Mouse (Mus musculus) myocyte (in vitro differentiated cells): Measurements from ENCODE around the gene Tpp1.

Experiments used
- E2F4 ChIP-seq: IDR thresholded peaks from one replicate; pipeline ENCODE4 v1.6.1; 2011; ENCODE audit warnings: mild to moderate bottlenecking, control low read depth, moderate library complexity; ENCODE audit not compliant: insufficient read depth
- POLR2A ChIP-seq: IDR thresholded peaks from one replicate; pipeline ENCODE4 v1.6.1; 2011; ENCODE audit warnings: low read depth, mild to moderate bottlenecking, control low read depth, moderate library complexity; ENCODE audit not compliant: insufficient read length
- TCF3 ChIP-seq: IDR thresholded peaks from one replicate; pipeline ENCODE4 v1.6.1; 2011; ENCODE audit warnings: low read depth, control low read depth; ENCODE audit not compliant: insufficient read length

DNA sequence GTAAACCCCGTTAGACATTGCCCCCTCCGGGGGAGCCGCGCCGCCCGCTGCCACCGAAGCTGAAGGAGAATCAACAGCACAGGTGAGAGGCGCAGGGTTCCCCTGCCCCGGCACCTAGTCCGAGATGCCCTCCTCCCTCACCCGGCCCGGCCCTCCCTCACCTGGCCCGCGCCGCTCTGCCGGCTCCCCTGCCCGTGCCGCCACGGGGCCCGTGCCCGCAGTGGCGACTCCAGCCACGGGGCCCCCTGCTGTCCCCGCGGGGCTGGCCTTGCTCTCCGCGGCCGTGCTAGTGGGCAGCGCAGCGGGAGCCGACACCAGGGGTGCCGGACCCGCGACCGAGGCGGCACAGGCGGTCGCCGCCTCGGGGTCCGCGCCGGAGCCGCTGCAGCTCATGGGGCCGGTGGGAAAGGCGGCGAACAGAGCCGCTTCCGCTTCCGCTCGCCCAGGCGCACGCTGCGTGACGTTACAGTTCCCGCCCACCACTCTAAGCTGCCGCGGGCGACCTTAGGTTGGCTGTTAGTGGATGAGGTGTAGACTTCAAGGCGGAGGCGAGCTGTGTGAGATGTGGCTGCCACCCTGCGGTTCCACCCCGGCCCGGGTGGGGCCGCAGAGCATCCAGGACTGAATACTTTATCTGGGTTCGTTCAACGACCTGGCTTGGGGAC lies 8.0 kb downstream of the Tpp1 start, which contains the start of gene Taf10:
- TF ChIP-seq E2F4 (no peak), TCF3 (no peak), POLR2A (peak; percentile 80)
